Mouse (Mus musculus): ENCODE measurements around the gene Itpa. TPM values are rescaled to one million over a fixed set of nuclear protein-coding genes. Genes with fewer than 3 reads are reported as not detected.

Itpa gene
- polyA plus RNA-seq (2015; fragmentation: Nextera tagmentation; extraction: Ambion mirVana): 71.7 and 85.5 TPM in 2 replicates

DNA sequence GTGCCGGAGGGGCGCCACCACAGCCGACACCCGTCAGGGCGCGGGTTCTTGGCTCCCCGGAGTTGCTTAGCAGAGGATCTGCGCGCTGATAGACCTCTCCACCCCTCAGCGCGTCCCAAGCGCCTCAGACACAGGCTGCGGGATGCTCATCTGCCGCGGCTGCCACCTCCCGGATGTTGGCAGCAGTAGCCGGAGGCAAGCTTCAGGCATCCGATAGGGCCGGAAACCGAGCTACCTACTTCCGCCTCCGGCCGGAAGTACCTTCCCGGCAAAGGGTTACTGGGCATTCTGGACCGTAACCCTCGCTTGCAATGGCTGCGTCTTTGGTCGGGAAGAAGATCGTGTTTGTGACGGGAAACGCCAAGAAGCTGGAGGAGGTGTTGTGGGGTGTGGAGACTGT is at the start of gene Itpa:
TSS of gene Itpa (plus strand) at position 52 of the 400 bp plus-strand sequence.
- peaks cover 20% of the 10 kb centered on the region for H3K4me1 ChIP-seq (ENCODE audit: control insufficient read depth, insufficient read depth, low read length)

DNA sequence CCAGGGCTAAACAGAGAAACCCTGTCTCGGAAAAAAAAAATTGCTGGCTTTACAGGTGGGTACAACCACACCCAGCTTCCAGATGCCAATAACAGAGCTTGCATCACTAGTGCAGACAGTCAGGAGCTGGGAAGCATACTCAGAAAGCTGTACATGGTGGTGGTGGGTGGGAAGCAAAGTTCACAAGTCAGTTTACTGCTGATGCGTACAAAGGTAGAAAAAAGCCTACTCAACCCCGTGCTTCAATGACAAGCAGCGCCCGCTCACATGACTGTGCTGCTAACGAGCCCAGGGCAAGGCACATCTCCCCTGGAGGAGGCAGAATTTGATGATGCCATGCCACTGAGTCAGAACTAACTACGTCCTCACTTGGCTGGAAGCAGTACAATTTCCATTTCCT is 48.4 kb upstream of the Itpa start:
- Histone ChIP-seq H3K9me3 (replicated peaks; ENCODE audit: control insufficient read depth, low read length) (no peaks in the 10 kb centered on the region), H3K4me3 (replicated peaks; ENCODE audit: low read length) (no peak overlapping the region), H3K4me2 (ENCODE audit: low read depth, low read length) (no peak overlapping the region), H3K27ac (ENCODE audit: low read length) (no peak overlapping the region), H3K4me1 (ENCODE audit: control insufficient read depth, insufficient read depth, low read length) (no peaks in the 10 kb centered on the region), H3K36me3 (ENCODE audit: control insufficient read depth, insufficient read depth, low read length) (peaks cover 18% of the 10 kb centered on the region), H3K27me3 (ENCODE audit: control insufficient read depth, insufficient read depth, low read length) (no peaks in the 10 kb centered on the region), H3K9ac (ENCODE audit: low read length) (no peak overlapping the region)
- WGBS: 93% methylated on average over 7 of the region's 7 CpGs
- no peak for ATAC-seq (ENCODE audit: insufficient read depth, low FRiP score)

More for the DNA sequence above, at the start of gene Itpa:
- peak within 1 kb of the TSS; percentile 83 for H3K9ac ChIP-seq (ENCODE audit: low read length)
- peak within 1 kb of the TSS; percentile 72 for H3K4me3 ChIP-seq (replicated peaks; ENCODE audit: low read length)
- H3K4me2 ChIP-seq (ENCODE audit: low read depth, low read length): peak within 1 kb of the TSS; percentile 86
- peak within 1 kb of the TSS; percentile 81 for H3K27ac ChIP-seq (ENCODE audit: low read length)
- H3K27me3 ChIP-seq (ENCODE audit: control insufficient read depth, insufficient read depth, low read length): no peaks in the 10 kb centered on the region
- under 1% methylated on average over 31 of the region's 31 CpGs for WGBS
- peak; percentile 52 for ATAC-seq (ENCODE audit: insufficient read depth, low FRiP score)
- H3K36me3 ChIP-seq (ENCODE audit: control insufficient read depth, insufficient read depth, low read length): no peaks in the 10 kb centered on the region
- no peaks in the 10 kb centered on the region for H3K9me3 ChIP-seq (replicated peaks; ENCODE audit: control insufficient read depth, low read length)

DNA sequence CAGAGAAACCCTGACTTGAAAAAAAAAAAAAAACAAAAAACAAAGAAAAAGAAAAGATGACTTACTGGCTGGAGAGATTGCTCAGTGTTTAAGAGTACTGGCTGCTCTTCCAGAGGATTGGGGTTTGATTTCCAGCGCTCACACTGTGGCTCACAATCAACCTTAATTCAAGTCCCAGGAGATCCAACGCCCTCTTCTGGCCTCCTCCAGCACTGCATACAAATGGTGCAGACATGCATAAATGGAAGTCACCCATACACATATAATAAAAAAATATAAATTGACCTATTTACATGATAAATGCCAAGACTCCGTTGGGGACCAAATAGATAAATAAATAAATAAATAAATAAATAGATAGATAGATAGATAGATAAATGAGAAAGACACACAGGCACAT is 39.0 kb upstream of the Itpa start:
- Histone ChIP-seq H3K4me2 (ENCODE audit: low read depth, low read length) (peak overlapping the region; percentile 99; the same call in 1 of the 2 replicates), H3K4me1 (ENCODE audit: control insufficient read depth, insufficient read depth, low read length) (peaks cover 10% of the 10 kb centered on the region), H3K36me3 (ENCODE audit: control insufficient read depth, insufficient read depth, low read length) (peaks cover 6% of the 10 kb centered on the region; the same call in 1 of the 2 replicates), H3K9ac (ENCODE audit: low read length) (no peak overlapping the region), H3K27me3 (ENCODE audit: control insufficient read depth, insufficient read depth, low read length) (no peaks in the 10 kb centered on the region), H3K4me3 (replicated peaks; ENCODE audit: low read length) (no peak overlapping the region), H3K27ac (ENCODE audit: low read length) (no peak overlapping the region), H3K9me3 (replicated peaks; ENCODE audit: control insufficient read depth, low read length) (no peaks in the 10 kb centered on the region)
- no peak for ATAC-seq (ENCODE audit: insufficient read depth, low FRiP score)
- WGBS: 53% methylated on average over 3 of the region's 3 CpGs

GRCm38 (mm10) chr2:130629080-130629838 is 38.2 kb upstream of the Itpa start:
- 2% methylated on average over 37 of the region's 37 CpGs for WGBS
- H3K36me3 ChIP-seq (ENCODE audit: control insufficient read depth, insufficient read depth, low read length): peaks cover 6% of the 10 kb centered on the region; the same call in 1 of the 2 replicates
- H3K4me1 ChIP-seq (ENCODE audit: control insufficient read depth, insufficient read depth, low read length): peaks cover 11% of the 10 kb centered on the region
- no peaks in the 10 kb centered on the region for H3K9me3 ChIP-seq (replicated peaks; ENCODE audit: control insufficient read depth, low read length)
- H3K4me2 ChIP-seq (ENCODE audit: low read depth, low read length): peak overlapping the region; percentile 99
- peak overlapping the region; percentile 77 for H3K27ac ChIP-seq (ENCODE audit: low read length)
- H3K9ac ChIP-seq (ENCODE audit: low read length): peak overlapping the region; percentile 96
- H3K27me3 ChIP-seq (ENCODE audit: control insufficient read depth, insufficient read depth, low read length): peaks cover 5% of the 10 kb centered on the region
- ATAC-seq (ENCODE audit: insufficient read depth, low FRiP score): peak; percentile 52
- H3K4me3 ChIP-seq (replicated peaks; ENCODE audit: low read length): peak overlapping the region; percentile 96

GRCm38 (mm10) chr2:130629839-130630203 is 37.6 kb upstream of the Itpa start, which contains the start of the genes Fastkd5 and Ubox5:
Gene Fastkd5, minus strand, starts transcription at chr2:130630027.
Gene Ubox5, minus strand, starts transcription at chr2:130630038.
- H3K4me2 ChIP-seq (ENCODE audit: low read depth, low read length): peak within 1 kb of the TSS; percentile 99
- peak within 1 kb of the TSS; percentile 96 for H3K9ac ChIP-seq (ENCODE audit: low read length)
- H3K27me3 ChIP-seq (ENCODE audit: control insufficient read depth, insufficient read depth, low read length): peaks cover 7% of the 10 kb centered on the region
- WGBS: under 1% methylated on average over 25 of the region's 25 CpGs
- ATAC-seq (ENCODE audit: insufficient read depth, low FRiP score): peak; percentile 81
- peaks cover 5% of the 10 kb centered on the region; the same call in 1 of the 2 replicates for H3K36me3 ChIP-seq (ENCODE audit: control insufficient read depth, insufficient read depth, low read length)
- peak within 1 kb of the TSS; percentile 77 for H3K27ac ChIP-seq (ENCODE audit: low read length)
- H3K4me1 ChIP-seq (ENCODE audit: control insufficient read depth, insufficient read depth, low read length): peaks cover 16% of the 10 kb centered on the region
- H3K9me3 ChIP-seq (replicated peaks; ENCODE audit: control insufficient read depth, low read length): no peaks in the 10 kb centered on the region
- peak within 1 kb of the TSS; percentile 96 for H3K4me3 ChIP-seq (replicated peaks; ENCODE audit: low read length)

- 77% methylated on average over 1 of the region's 1 CpGs for WGBS
- Histone ChIP-seq H3K36me3 (ENCODE audit: control insufficient read depth, insufficient read depth, low read length) (no peaks in the 10 kb centered on the region), H3K4me2 (ENCODE audit: low read depth, low read length) (no peak overlapping the region), H3K4me1 (ENCODE audit: control insufficient read depth, insufficient read depth, low read length) (peaks cover 25% of the 10 kb centered on the region), H3K9me3 (replicated peaks; ENCODE audit: control insufficient read depth, low read length) (no peaks in the 10 kb centered on the region), H3K27me3 (ENCODE audit: control insufficient read depth, insufficient read depth, low read length) (peaks cover 17% of the 10 kb centered on the region), H3K4me3 (replicated peaks; ENCODE audit: low read length) (no peak overlapping the region), H3K27ac (ENCODE audit: low read length) (no peak overlapping the region), H3K9ac (ENCODE audit: low read length) (no peak overlapping the region)
- no peak for ATAC-seq (ENCODE audit: insufficient read depth, low FRiP score)
These were observed 35.0 kb upstream of the Itpa start for GRCm38 (mm10) chr2:130632416-130632815.

DNA sequence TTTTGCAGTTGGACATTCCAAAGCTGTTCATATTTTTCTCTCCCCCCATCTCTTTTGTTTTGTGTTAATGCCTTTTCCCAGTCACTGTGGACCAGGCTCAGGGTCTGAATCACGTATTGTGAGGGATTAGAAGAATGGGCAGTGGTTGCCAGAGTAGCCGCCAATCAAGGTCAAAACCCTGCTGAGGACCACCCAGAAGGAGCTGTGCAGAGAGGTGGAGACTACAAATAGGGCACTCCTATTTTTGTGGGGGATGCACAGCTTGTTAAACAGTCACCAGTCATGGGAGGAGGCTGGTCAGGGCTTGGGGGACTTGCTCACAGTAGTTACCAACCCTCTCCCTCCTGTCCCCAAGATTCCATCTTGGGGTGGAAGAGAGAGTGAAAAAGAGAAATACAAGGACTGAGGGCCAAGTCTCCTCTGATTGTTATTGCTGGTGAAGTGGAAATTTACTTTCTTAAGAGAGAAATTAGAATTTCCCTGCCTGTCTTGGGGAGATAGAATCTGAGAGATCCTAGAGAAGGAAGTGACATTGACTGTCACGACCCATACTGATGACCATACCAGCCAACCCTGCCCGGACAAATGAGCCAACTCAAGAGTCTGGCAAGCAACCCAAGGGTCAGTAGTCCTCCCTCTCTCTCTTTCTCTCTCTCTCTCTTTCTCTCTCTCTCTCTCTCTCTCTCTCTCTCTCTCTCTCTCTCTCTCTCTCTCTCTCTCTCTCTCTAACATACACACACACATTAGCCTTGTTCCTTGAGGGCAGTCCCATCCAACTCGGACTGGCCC is 34.3 kb upstream of the Itpa start:
- ATAC-seq (ENCODE audit: insufficient read depth, low FRiP score): no peak

GRCm38 (mm10) chr2:130634006-130634738 is 33.2 kb upstream of the Itpa start:
- Histone ChIP-seq H3K4me2 (ENCODE audit: low read depth, low read length) (peak overlapping the region; percentile 76), H3K9me3 (replicated peaks; ENCODE audit: control insufficient read depth, low read length) (no peaks in the 10 kb centered on the region), H3K4me3 (replicated peaks; ENCODE audit: low read length) (peak overlapping the region; percentile 45), H3K9ac (ENCODE audit: low read length) (peak overlapping the region; percentile 70; the same call in 1 of the 2 replicates), H3K36me3 (ENCODE audit: control insufficient read depth, insufficient read depth, low read length) (no peaks in the 10 kb centered on the region), H3K27ac (ENCODE audit: low read length) (no peak overlapping the region), H3K4me1 (ENCODE audit: control insufficient read depth, insufficient read depth, low read length) (peaks cover 15% of the 10 kb centered on the region; the same call in 1 of the 2 replicates), H3K27me3 (ENCODE audit: control insufficient read depth, insufficient read depth, low read length) (peaks cover 17% of the 10 kb centered on the region)
- ATAC-seq (ENCODE audit: insufficient read depth, low FRiP score): no peak
- WGBS: 21% methylated on average over 14 of the region's 14 CpGs

More for the DNA sequence above, 34.3 kb upstream of the Itpa start:
- H3K4me1 ChIP-seq (ENCODE audit: control insufficient read depth, insufficient read depth, low read length): peaks cover 25% of the 10 kb centered on the region
- no peak overlapping the region for H3K4me2 ChIP-seq (ENCODE audit: low read depth, low read length)
- peaks cover 17% of the 10 kb centered on the region for H3K27me3 ChIP-seq (ENCODE audit: control insufficient read depth, insufficient read depth, low read length)
- no peaks in the 10 kb centered on the region for H3K9me3 ChIP-seq (replicated peaks; ENCODE audit: control insufficient read depth, low read length)
- H3K4me3 ChIP-seq (replicated peaks; ENCODE audit: low read length): no peak overlapping the region
- H3K36me3 ChIP-seq (ENCODE audit: control insufficient read depth, insufficient read depth, low read length): no peaks in the 10 kb centered on the region
- no peak overlapping the region for H3K27ac ChIP-seq (ENCODE audit: low read length)
- 58% methylated on average over 5 of the region's 5 CpGs for WGBS
- H3K9ac ChIP-seq (ENCODE audit: low read length): no peak overlapping the region

Data from stomach, embryonic 16.5 days (tissue).